Mouse (Mus musculus): ENCODE results near the gene Kif21a.

- TF ChIP-seq CTCF (IDR thresholded peaks at IDR 0.05; ENCODE audit: low read depth, low read length) = no peak
- no peak for TF ChIP-seq POLR2A (IDR thresholded peaks at IDR 0.05; ENCODE audit: extremely low read depth, insufficient read depth, low read length)
Measured at GRCm38 (mm10) chr15:90938469-90938868, 111.3 kb downstream of the Kif21a start.
